Mouse (Mus musculus) ES-E14 (cell line): Measurements from ENCODE around the gene Zfhx3.

Experiments
- CHD2 ChIP-seq: IDR thresholded peaks from 2 replicates; pipeline ENCODE4 v1.6.1; 2014; ENCODE audit warnings: mild to moderate bottlenecking, low read depth, low read length, inconsistent platforms
- HCFC1 ChIP-seq: IDR thresholded peaks from 2 replicates; pipeline ENCODE4 v1.6.1; 2012; ENCODE audit warnings: low read length, inconsistent platforms, borderline replicate concordance; ENCODE audit not compliant: insufficient read depth
- ZC3H11A ChIP-seq: IDR thresholded peaks from 2 replicates; pipeline ENCODE4 v1.6.1; 2012; ENCODE audit warnings: low read depth, mild to moderate bottlenecking, inconsistent platforms, low read length, borderline replicate concordance
- ZNF384 ChIP-seq: IDR thresholded peaks from 2 replicates; pipeline ENCODE4 v1.6.1; 2012; ENCODE audit warnings: low read depth, low read length, inconsistent platforms

GRCm38 (mm10) chr8:108897347-108898100 lies 955.1 kb downstream of the Zfhx3 start:
- TF ChIP-seq CHD2: no peak
- TF ChIP-seq ZNF384: no peak
- no peak for TF ChIP-seq ZC3H11A
- TF ChIP-seq HCFC1: no peak
